Mouse (Mus musculus) embryonic facial prominence, embryonic 13.5 days (tissue): Measurements from ENCODE around the gene Pck2. TPM values are rescaled to one million over a fixed set of nuclear protein-coding genes. Genes with fewer than 3 reads are reported as not detected.

ENCODE experiments used
- ATAC-seq: fragments of 200-750 bp; cut with Nextera tagmentation; 2 replicates; pipeline ENCODE4 v1.8.0; 2017; ENCODE audit warnings: low read depth; ENCODE audit not compliant: insufficient number of reproducible peaks, insufficient read depth, low FRiP score, low TSS enrichment
- H3K27ac ChIP-seq: fragments of 300-500 bp; sonication (generic); 2 replicates; pipeline ENCODE4 v1.5.1; 2015; ENCODE audit warnings: moderate library complexity, mild to moderate bottlenecking, inconsistent platforms
- H3K27me3 ChIP-seq: fragments of 300-500 bp; sonication (generic); 2 replicates; pipeline ENCODE4 v1.6.1; 2015; ENCODE audit warnings: mild to moderate bottlenecking, inconsistent platforms
- H3K36me3 ChIP-seq: fragments of 300-500 bp; sonication (generic); 2 replicates; pipeline ENCODE4 v1.6.1; 2015; ENCODE audit warnings: mild to moderate bottlenecking, inconsistent platforms
- H3K4me1 ChIP-seq: fragments of 300-500 bp; sonication (generic); 2 replicates; pipeline ENCODE4 v1.6.1; 2015; ENCODE audit warnings: inconsistent platforms
- H3K4me2 ChIP-seq: fragments of 300-500 bp; sonication (generic); 2 replicates; pipeline ENCODE4 v1.6.1; 2015; ENCODE audit warnings: moderate library complexity, mild to moderate bottlenecking, inconsistent platforms
- H3K4me3 ChIP-seq: fragments of 300-500 bp; sonication (generic); 2 replicates; pipeline ENCODE4 v1.5.1; 2015; ENCODE audit warnings: mild to moderate bottlenecking, inconsistent platforms
- H3K9ac ChIP-seq: fragments of 300-500 bp; sonication (generic); 2 replicates; pipeline ENCODE4 v1.6.1; 2015; ENCODE audit warnings: mild to moderate bottlenecking, inconsistent platforms
- H3K9me3 ChIP-seq: fragments of 300-500 bp; sonication (generic); 2 replicates; pipeline ENCODE4 v1.6.1; 2016; ENCODE audit warnings: inconsistent platforms
- whole genome bisulfite sequencing: fragments of 180-500 bp; shearing (Covaris S2); methylation state at CpG from one replicate; pipeline ENCODE4 v1.1.7; 2015; ENCODE audit warnings: mixed read lengths; 5-methylcytosine and 5-hydroxymethylcytosine counted together
- polyA plus RNA-seq: library from polyadenylated mRNA; unstranded; fragments of >200 nt; fragmentation: Nextera tagmentation; extraction: Ambion mirVana; gene quantifications from 2 replicates; pipeline ENCODE4 v1.2.1, GENCODE M21; 2015

Gene Pck2
- polyA plus RNA-seq, 1 experiment from 2014 or later: 35.0 TPM

GRCm38 (mm10) chr14:55510125-55510731, 29.8 kb upstream of the Pck2 start, which contains the start of gene Cpne6:
Cpne6 (plus strand) TSS chr14:55510445.
- H3K4me3 ChIP-seq: no peak within 1 kb of the TSS
- peaks cover 19% of the 10 kb centered on the region for H3K27me3 ChIP-seq
- H3K9me3 ChIP-seq: no peaks in the 10 kb centered on the region
- H3K4me1 ChIP-seq: 0 out of 2 replicates have a peak, but pooled peaks cover 17% of the 10 kb centered on the region
- no peak for ATAC-seq
- no peak within 1 kb of the TSS for H3K4me2 ChIP-seq
- H3K36me3 ChIP-seq: no peaks in the 10 kb centered on the region
- H3K27ac ChIP-seq: no peak within 1 kb of the TSS
- WGBS: 70% methylated on average over 19 of the region's 22 CpGs
- H3K9ac ChIP-seq: no peak within 1 kb of the TSS; the same call in 1 of the 2 replicates

DNA sequence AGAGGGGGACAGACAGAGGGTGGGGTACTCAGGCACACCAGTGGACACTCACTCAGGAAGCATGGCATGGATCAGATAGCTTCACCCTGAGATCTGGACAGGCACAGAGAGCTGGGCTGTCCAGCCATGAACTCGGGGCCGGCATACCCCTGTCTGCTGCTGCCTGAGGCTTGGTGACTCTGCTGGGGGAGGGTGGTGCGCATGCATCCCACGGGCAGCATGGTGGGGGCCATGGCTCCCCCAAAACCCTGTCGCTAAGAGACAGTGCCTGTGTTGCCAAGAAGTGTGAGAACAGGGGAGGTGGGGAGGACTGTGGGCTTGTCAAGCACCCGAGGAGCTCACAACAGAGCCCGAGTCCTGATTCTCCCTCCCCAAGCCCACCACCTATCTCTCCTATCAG, 29.0 kb upstream of the Pck2 start:
- WGBS: 50% methylated on average over 7 of the region's 7 CpGs
- no peaks in the 10 kb centered on the region for H3K9me3 ChIP-seq
- peaks cover 26% of the 10 kb centered on the region for H3K27me3 ChIP-seq
- H3K27ac ChIP-seq: no peak overlapping the region
- H3K36me3 ChIP-seq: no peaks in the 10 kb centered on the region
- no peak overlapping the region for H3K9ac ChIP-seq
- peak; percentile 33; the same call in 1 of the 2 replicates for ATAC-seq
- H3K4me2 ChIP-seq: no peak overlapping the region
- no peak overlapping the region for H3K4me3 ChIP-seq
- 0 out of 2 replicates have a peak, but pooled peaks cover 17% of the 10 kb centered on the region for H3K4me1 ChIP-seq

DNA sequence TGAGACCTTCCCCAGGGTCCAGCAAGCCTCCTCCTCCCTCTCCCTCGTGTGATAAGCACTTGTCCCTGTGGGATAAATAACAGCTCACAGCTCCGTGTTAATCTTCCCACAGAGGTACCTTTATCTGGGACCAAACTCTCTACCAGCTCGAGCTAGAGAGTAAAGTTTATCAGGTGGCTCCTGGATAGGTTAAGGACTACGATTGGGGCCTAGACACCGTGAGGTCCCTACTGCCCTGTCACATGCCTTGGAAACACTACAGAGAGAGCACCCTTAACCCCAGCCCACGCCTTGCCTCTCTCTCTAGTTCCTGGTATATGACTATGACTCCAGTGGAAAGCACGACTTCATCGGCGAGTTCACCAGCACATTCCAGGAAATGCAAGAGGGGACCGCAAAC, 26.1 kb upstream of the Pck2 start:
- Histone ChIP-seq H3K9me3 (no peaks in the 10 kb centered on the region), H3K27ac (no peak overlapping the region), H3K4me3 (no peak overlapping the region), H3K4me1 (0 out of 2 replicates have a peak, but pooled peaks cover 12% of the 10 kb centered on the region), H3K4me2 (no peak overlapping the region), H3K36me3 (no peaks in the 10 kb centered on the region), H3K27me3 (peaks cover 46% of the 10 kb centered on the region), H3K9ac (no peak overlapping the region)
- WGBS: 65% methylated on average over 10 of the region's 10 CpGs
- no peak for ATAC-seq

- Histone ChIP-seq H3K4me1 (peaks cover 8% of the 10 kb centered on the region; the same call in 1 of the 2 replicates), H3K9ac (no peak overlapping the region), H3K36me3 (no peaks in the 10 kb centered on the region), H3K27ac (no peak overlapping the region), H3K4me3 (no peak overlapping the region), H3K4me2 (no peak overlapping the region), H3K27me3 (peaks cover 63% of the 10 kb centered on the region), H3K9me3 (no peaks in the 10 kb centered on the region)
- no peak for ATAC-seq
- WGBS: 91% methylated on average over 4 of the region's 4 CpGs
Measured at GRCm38 (mm10) chr14:55515846-55516245, 24.2 kb upstream of the Pck2 start.

GRCm38 (mm10) chr14:55518897-55519296, 21.2 kb upstream of the Pck2 start:
- ATAC-seq: no peak
- Histone ChIP-seq H3K27ac (no peak overlapping the region), H3K9ac (no peak overlapping the region), H3K4me1 (peaks cover 4% of the 10 kb centered on the region; the same call in 1 of the 2 replicates), H3K4me3 (no peak overlapping the region), H3K9me3 (no peaks in the 10 kb centered on the region), H3K27me3 (peaks cover 73% of the 10 kb centered on the region), H3K4me2 (no peak overlapping the region), H3K36me3 (no peaks in the 10 kb centered on the region)
- WGBS: 63% methylated on average over 2 of the region's 2 CpGs

- Histone ChIP-seq H3K27me3 (peaks cover 76% of the 10 kb centered on the region), H3K9ac (no peak overlapping the region), H3K36me3 (no peaks in the 10 kb centered on the region), H3K27ac (no peak overlapping the region), H3K4me2 (no peak overlapping the region), H3K4me3 (no peak overlapping the region), H3K9me3 (no peaks in the 10 kb centered on the region), H3K4me1 (peaks cover 4% of the 10 kb centered on the region; the same call in 1 of the 2 replicates)
- no peak for ATAC-seq
- 63% methylated on average over 4 of the region's 4 CpGs for WGBS
Measured at GRCm38 (mm10) chr14:55519604-55520003, 20.5 kb upstream of the Pck2 start.

DNA sequence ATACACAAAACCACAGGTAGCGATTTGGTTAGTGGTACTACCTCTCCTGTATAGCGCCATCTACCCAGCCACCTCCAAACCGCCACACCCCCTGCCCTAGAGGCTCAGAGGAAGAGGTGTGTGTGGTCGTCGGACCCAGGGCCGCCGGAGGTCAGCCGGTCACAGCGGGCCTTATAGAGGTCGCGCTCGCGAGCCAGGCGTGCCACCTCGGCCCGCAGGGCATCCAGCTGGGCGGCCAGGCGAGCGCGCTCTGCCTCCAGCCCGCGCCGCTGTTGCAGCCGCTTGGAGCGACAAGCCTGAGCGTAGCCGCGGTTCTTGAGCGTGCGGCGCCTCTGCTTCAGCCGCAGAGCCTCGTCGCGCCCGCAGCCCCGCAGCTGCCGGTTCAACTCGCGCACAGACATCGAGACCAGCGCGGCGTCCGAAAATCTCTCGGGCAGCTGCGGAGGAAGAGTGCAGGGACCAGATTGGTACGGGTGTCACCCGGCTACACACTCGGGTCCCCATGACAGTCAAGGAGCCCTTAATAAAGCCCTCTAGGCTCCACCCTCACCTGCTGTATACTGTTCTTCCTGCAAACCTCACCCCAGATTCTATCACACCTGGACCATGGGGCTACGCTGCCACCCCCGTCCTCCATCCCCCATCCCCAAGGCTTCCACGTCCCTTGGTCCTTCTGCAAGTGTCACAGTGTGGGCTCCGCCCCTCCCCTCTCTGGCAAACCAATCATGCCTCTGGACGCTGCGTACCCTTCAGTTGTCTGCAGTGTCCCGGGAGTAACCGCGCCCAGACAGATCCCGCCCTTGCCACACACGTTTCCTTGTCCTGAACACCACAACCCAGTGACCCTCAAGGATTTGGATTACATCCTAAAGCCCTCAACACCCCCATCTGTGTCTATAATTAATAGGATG, 19.4 kb upstream of the Pck2 start:
- Histone ChIP-seq H3K4me3 (peak overlapping the region; percentile 52), H3K4me2 (peak overlapping the region; percentile 92), H3K9ac (peak overlapping the region; percentile 67), H3K27ac (no peak overlapping the region), H3K9me3 (no peaks in the 10 kb centered on the region), H3K4me1 (peaks cover 4% of the 10 kb centered on the region; the same call in 1 of the 2 replicates), H3K36me3 (no peaks in the 10 kb centered on the region), H3K27me3 (peaks cover 74% of the 10 kb centered on the region)
- under 1% methylated on average over 61 of the region's 61 CpGs for WGBS
- ATAC-seq: no peak

DNA sequence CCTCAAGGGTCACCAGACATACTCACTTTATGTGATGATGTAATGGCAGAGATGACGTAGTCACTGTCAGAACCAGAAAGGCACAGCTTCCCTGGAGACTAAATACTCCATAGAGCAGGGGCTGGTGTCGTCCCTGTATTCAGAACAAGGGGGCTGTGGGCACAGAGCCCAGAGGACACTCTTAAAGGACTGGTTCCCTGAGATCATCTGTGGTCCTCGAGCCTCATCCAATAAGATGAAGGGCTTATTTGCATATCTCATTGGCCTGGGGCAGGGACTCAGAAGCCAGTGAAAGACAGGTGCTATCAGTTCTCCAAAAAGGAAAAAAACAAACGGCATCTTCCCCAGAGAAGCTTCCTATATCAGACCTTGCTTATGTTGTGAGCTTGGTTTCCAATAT, 16.0 kb upstream of the Pck2 start:
- no peak for ATAC-seq

GRCm38 (mm10) chr14:55524785-55525184, 15.3 kb upstream of the Pck2 start, which contains the start of gene Nrl:
Nrl (minus strand) TSS chr14:55524981.
- Histone ChIP-seq H3K36me3 (no peaks in the 10 kb centered on the region), H3K9ac (no peak within 1 kb of the TSS), H3K4me1 (peaks cover 4% of the 10 kb centered on the region; the same call in 1 of the 2 replicates), H3K9me3 (no peaks in the 10 kb centered on the region), H3K4me3 (no peak within 1 kb of the TSS), H3K27ac (no peak within 1 kb of the TSS), H3K4me2 (no peak within 1 kb of the TSS), H3K27me3 (peaks cover 52% of the 10 kb centered on the region)
- 38% methylated on average over 8 of the region's 8 CpGs for WGBS
- ATAC-seq: no peak

More for the DNA sequence above, 16.0 kb upstream of the Pck2 start:
- Histone ChIP-seq H3K9me3 (no peaks in the 10 kb centered on the region), H3K9ac (no peak overlapping the region), H3K4me3 (no peak overlapping the region), H3K27me3 (peaks cover 51% of the 10 kb centered on the region), H3K4me1 (peaks cover 4% of the 10 kb centered on the region; the same call in 1 of the 2 replicates), H3K36me3 (no peaks in the 10 kb centered on the region), H3K27ac (no peak overlapping the region), H3K4me2 (no peak overlapping the region)
- 55% methylated on average over 4 of the region's 4 CpGs for WGBS

GRCm38 (mm10) chr14:55526674-55527073, 13.4 kb upstream of the Pck2 start:
- no peaks in the 10 kb centered on the region for H3K9me3 ChIP-seq
- WGBS: 78% methylated on average over 2 of the region's 2 CpGs
- no peak overlapping the region for H3K4me2 ChIP-seq
- H3K4me3 ChIP-seq: no peak overlapping the region
- ATAC-seq: no peak
- H3K27me3 ChIP-seq: peaks cover 41% of the 10 kb centered on the region
- H3K9ac ChIP-seq: no peak overlapping the region
- no peaks in the 10 kb centered on the region for H3K4me1 ChIP-seq
- H3K27ac ChIP-seq: no peak overlapping the region
- H3K36me3 ChIP-seq: no peaks in the 10 kb centered on the region

- H3K4me1 ChIP-seq: no peaks in the 10 kb centered on the region
- H3K27me3 ChIP-seq: peaks cover 28% of the 10 kb centered on the region
- no peak overlapping the region for H3K4me3 ChIP-seq
- H3K9ac ChIP-seq: no peak overlapping the region
- no peaks in the 10 kb centered on the region for H3K9me3 ChIP-seq
- H3K27ac ChIP-seq: no peak overlapping the region
- no peaks in the 10 kb centered on the region for H3K36me3 ChIP-seq
- 21% methylated on average over 3 of the region's 3 CpGs for WGBS
- ATAC-seq: no peak
- no peak overlapping the region for H3K4me2 ChIP-seq
Measured at GRCm38 (mm10) chr14:55527940-55528339, 12.1 kb upstream of the Pck2 start.
